Mouse (Mus musculus): ENCODE measurements around the gene Fgfr2. TPM values are rescaled to one million over a fixed set of nuclear protein-coding genes. Genes with fewer than 3 reads are reported as not detected.

The Fgfr2 gene
- polyA plus RNA-seq, 1 experiment, result 14.8 TPM

GRCm38 (mm10) chr7:132589610-132590009 is 533.5 kb downstream of the Fgfr2 start:
- no peak overlapping the region for H3K4me3 ChIP-seq (ENCODE audit: insufficient read depth, low read depth, low read length)
- TF ChIP-seq POLR2A (IDR thresholded peaks at IDR 0.05; ENCODE audit: low read depth, low read length) (no peak), CTCF (conservative IDR thresholded peaks at IDR 0.05; ENCODE audit: insufficient read depth, insufficient read length, low read depth, low read length) (no peak)
- H3K4me1 ChIP-seq (ENCODE audit: control insufficient read depth, insufficient read depth, low read length), result no peaks in the 10 kb centered on the region; the same call in 1 of the 2 replicates
- DNase-seq, result peak; percentile 39
- H3K27me3 ChIP-seq (replicated peaks; ENCODE audit: control insufficient read depth, insufficient read depth, low read length), result no peaks in the 10 kb centered on the region
- WGBS, result 41% methylated on average over 5 of the region's 5 CpGs
- no peaks in the 10 kb centered on the region for H3K36me3 ChIP-seq (ENCODE audit: control insufficient read depth, insufficient read depth, low read length)
- H3K27ac ChIP-seq (ENCODE audit: insufficient read depth, low read depth, low read length), result no peak overlapping the region

- Histone ChIP-seq H3K27me3 (replicated peaks; ENCODE audit: control insufficient read depth, insufficient read depth, low read length) (no peaks in the 10 kb centered on the region), H3K4me1 (ENCODE audit: control insufficient read depth, insufficient read depth, low read length) (no peaks in the 10 kb centered on the region; the same call in 1 of the 2 replicates), H3K36me3 (ENCODE audit: control insufficient read depth, insufficient read depth, low read length) (no peaks in the 10 kb centered on the region), H3K4me3 (ENCODE audit: insufficient read depth, low read depth, low read length) (no peak overlapping the region), H3K27ac (ENCODE audit: insufficient read depth, low read depth, low read length) (no peak overlapping the region)
- TF ChIP-seq POLR2A (IDR thresholded peaks at IDR 0.05; ENCODE audit: low read depth, low read length) (no peak), CTCF (conservative IDR thresholded peaks at IDR 0.05; ENCODE audit: insufficient read depth, insufficient read length, low read depth, low read length) (no peak)
- 85% methylated on average over 5 of the region's 5 CpGs for WGBS
- DNase-seq, result no peak
These were observed 536.0 kb downstream of the Fgfr2 start for GRCm38 (mm10) chr7:132587167-132587566.

- DNase-seq, result no peak
- no peak overlapping the region for H3K27ac ChIP-seq (ENCODE audit: insufficient read depth, low read depth, low read length)
- H3K36me3 ChIP-seq (ENCODE audit: control insufficient read depth, insufficient read depth, low read length), result no peaks in the 10 kb centered on the region
- TF ChIP-seq CTCF (conservative IDR thresholded peaks at IDR 0.05; ENCODE audit: insufficient read depth, insufficient read length, low read depth, low read length), result no peak
- no peak for TF ChIP-seq POLR2A (IDR thresholded peaks at IDR 0.05; ENCODE audit: low read depth, low read length)
- 52% methylated on average over 3 of the region's 3 CpGs for WGBS
- no peaks in the 10 kb centered on the region; the same call in 1 of the 2 replicates for H3K4me1 ChIP-seq (ENCODE audit: control insufficient read depth, insufficient read depth, low read length)
- H3K4me3 ChIP-seq (ENCODE audit: insufficient read depth, low read depth, low read length), result no peak overlapping the region
- no peaks in the 10 kb centered on the region for H3K27me3 ChIP-seq (replicated peaks; ENCODE audit: control insufficient read depth, insufficient read depth, low read length)
These were observed 537.3 kb downstream of the Fgfr2 start for GRCm38 (mm10) chr7:132585695-132586491.

- H3K4me1 ChIP-seq (ENCODE audit: control insufficient read depth, insufficient read depth, low read length), result no peaks in the 10 kb centered on the region; the same call in 1 of the 2 replicates
- no peak overlapping the region for H3K4me3 ChIP-seq (ENCODE audit: insufficient read depth, low read depth, low read length)
- H3K27ac ChIP-seq (ENCODE audit: insufficient read depth, low read depth, low read length), result no peak overlapping the region
- WGBS, result 95% methylated on average over 2 of the region's 2 CpGs
- TF ChIP-seq CTCF (conservative IDR thresholded peaks at IDR 0.05; ENCODE audit: insufficient read depth, insufficient read length, low read depth, low read length) (no peak), POLR2A (IDR thresholded peaks at IDR 0.05; ENCODE audit: low read depth, low read length) (no peak)
- H3K36me3 ChIP-seq (ENCODE audit: control insufficient read depth, insufficient read depth, low read length), result no peaks in the 10 kb centered on the region
- no peaks in the 10 kb centered on the region; the same call in 1 of the 2 replicates for H3K27me3 ChIP-seq (replicated peaks; ENCODE audit: control insufficient read depth, insufficient read depth, low read length)
- no peak for DNase-seq
These were observed 541.7 kb downstream of the Fgfr2 start for GRCm38 (mm10) chr7:132581441-132581840.

- WGBS, result 79% methylated on average over 6 of the region's 6 CpGs
- Histone ChIP-seq H3K4me1 (ENCODE audit: control insufficient read depth, insufficient read depth, low read length) (no peaks in the 10 kb centered on the region; the same call in 1 of the 2 replicates), H3K4me3 (ENCODE audit: insufficient read depth, low read depth, low read length) (no peak overlapping the region), H3K36me3 (ENCODE audit: control insufficient read depth, insufficient read depth, low read length) (no peaks in the 10 kb centered on the region), H3K27me3 (replicated peaks; ENCODE audit: control insufficient read depth, insufficient read depth, low read length) (no peaks in the 10 kb centered on the region; the same call in 1 of the 2 replicates), H3K27ac (ENCODE audit: insufficient read depth, low read depth, low read length) (no peak overlapping the region)
- no peak for DNase-seq
- TF ChIP-seq CTCF (conservative IDR thresholded peaks at IDR 0.05; ENCODE audit: insufficient read depth, insufficient read length, low read depth, low read length), result no peak
These were observed 542.6 kb downstream of the Fgfr2 start for GRCm38 (mm10) chr7:132580511-132580910.

GRCm38 (mm10) chr7:132576891-132577290 is 546.3 kb downstream of the Fgfr2 start:
- TF ChIP-seq CTCF (conservative IDR thresholded peaks at IDR 0.05; ENCODE audit: insufficient read depth, insufficient read length, low read depth, low read length), result no peak
- no peak for TF ChIP-seq POLR2A (IDR thresholded peaks at IDR 0.05; ENCODE audit: low read depth, low read length)
- no peak for DNase-seq
- Histone ChIP-seq H3K4me3 (ENCODE audit: insufficient read depth, low read depth, low read length) (no peak overlapping the region), H3K4me1 (ENCODE audit: control insufficient read depth, insufficient read depth, low read length) (peaks cover 9% of the 10 kb centered on the region; the same call in 1 of the 2 replicates), H3K27me3 (replicated peaks; ENCODE audit: control insufficient read depth, insufficient read depth, low read length) (no peaks in the 10 kb centered on the region; the same call in 1 of the 2 replicates), H3K27ac (ENCODE audit: insufficient read depth, low read depth, low read length) (no peak overlapping the region), H3K36me3 (ENCODE audit: control insufficient read depth, insufficient read depth, low read length) (no peaks in the 10 kb centered on the region)
- 60% methylated on average over 4 of the region's 4 CpGs for WGBS

GRCm38 (mm10) chr7:132576116-132576650 is 547.0 kb downstream of the Fgfr2 start, which contains the start of gene Oat:
Gene Oat, minus strand, starts transcription at chr7:132576398.
- peak within 1 kb of the TSS; percentile 84 for H3K27ac ChIP-seq (ENCODE audit: insufficient read depth, low read depth, low read length)
- H3K4me3 ChIP-seq (ENCODE audit: insufficient read depth, low read depth, low read length), result peak within 1 kb of the TSS; percentile 79
- TF ChIP-seq CTCF (conservative IDR thresholded peaks at IDR 0.05; ENCODE audit: insufficient read depth, insufficient read length, low read depth, low read length), result no peak
- peak; percentile 92 for TF ChIP-seq POLR2A (IDR thresholded peaks at IDR 0.05; ENCODE audit: low read depth, low read length)
- DNase-seq, result peak; percentile 97
- H3K4me1 ChIP-seq (ENCODE audit: control insufficient read depth, insufficient read depth, low read length), result peaks cover 13% of the 10 kb centered on the region
- H3K27me3 ChIP-seq (replicated peaks; ENCODE audit: control insufficient read depth, insufficient read depth, low read length), result no peaks in the 10 kb centered on the region; the same call in 1 of the 2 replicates
- no peaks in the 10 kb centered on the region for H3K36me3 ChIP-seq (ENCODE audit: control insufficient read depth, insufficient read depth, low read length)
- WGBS, result under 1% methylated on average over 49 of the region's 49 CpGs

Measured in kidney, adult 2 months (tissue).